Mouse (Mus musculus): ENCODE measurements around the gene Sbno2.

DNA sequence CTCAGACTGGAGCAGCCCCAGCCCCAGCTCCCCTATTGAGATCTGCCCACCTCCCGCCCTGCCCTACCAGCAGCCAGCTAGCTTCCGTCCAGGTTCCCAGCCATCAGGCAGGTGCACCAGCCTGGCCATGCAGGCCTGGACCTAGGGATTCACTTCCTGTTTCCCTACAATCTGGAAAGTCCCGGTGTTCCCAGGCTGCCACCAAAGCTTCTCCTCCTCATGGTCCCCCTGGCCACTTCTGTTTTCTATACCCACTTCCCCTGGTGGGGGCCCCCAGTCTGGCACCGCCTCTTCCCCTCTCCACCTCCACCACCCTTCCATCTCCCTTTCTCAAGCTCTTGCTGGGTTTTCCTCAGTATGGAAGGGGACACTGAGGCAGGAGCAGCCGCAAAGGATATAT, at the start of gene Sbno2:
- TF ChIP-seq CTCF (IDR thresholded peaks at IDR 0.05; ENCODE audit: low read depth) (no peak), EP300 (IDR thresholded peaks at IDR 0.05; ENCODE audit: low read depth) (no peak)
